Mouse (Mus musculus): ENCODE data around the gene Fgr. TPM values are rescaled to one million over a fixed set of nuclear protein-coding genes. Genes with fewer than 3 reads are reported as not detected.

Gene Fgr
- polyA plus RNA-seq, 1 experiment from 2014 or later, result 0.99 TPM

DNA sequence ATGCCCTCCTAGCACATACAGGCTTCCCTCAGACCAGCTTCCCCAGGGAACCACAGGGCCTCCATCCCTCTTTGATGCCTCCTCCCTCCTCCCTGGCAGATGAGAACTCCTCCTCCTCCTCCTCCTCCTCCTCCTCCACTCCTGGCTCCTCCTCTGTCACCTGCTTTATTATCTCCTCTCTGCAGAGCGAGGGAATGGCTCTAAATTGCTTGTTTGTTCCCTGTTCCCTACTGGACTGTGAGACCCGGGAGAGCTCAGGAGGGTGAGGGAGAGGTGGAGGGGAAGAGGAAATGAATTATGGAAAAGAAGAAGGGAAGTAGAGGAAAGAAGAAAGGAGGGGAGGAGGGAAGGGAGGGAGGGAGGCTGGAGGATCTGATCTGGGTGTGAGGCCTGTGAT lies 18.5 kb upstream of the Fgr start:
- no peak overlapping the region for H3K4me3 ChIP-seq (ENCODE audit: low read depth, low read length)
- WGBS, result 13% methylated on average over 2 of the region's 2 CpGs

DNA sequence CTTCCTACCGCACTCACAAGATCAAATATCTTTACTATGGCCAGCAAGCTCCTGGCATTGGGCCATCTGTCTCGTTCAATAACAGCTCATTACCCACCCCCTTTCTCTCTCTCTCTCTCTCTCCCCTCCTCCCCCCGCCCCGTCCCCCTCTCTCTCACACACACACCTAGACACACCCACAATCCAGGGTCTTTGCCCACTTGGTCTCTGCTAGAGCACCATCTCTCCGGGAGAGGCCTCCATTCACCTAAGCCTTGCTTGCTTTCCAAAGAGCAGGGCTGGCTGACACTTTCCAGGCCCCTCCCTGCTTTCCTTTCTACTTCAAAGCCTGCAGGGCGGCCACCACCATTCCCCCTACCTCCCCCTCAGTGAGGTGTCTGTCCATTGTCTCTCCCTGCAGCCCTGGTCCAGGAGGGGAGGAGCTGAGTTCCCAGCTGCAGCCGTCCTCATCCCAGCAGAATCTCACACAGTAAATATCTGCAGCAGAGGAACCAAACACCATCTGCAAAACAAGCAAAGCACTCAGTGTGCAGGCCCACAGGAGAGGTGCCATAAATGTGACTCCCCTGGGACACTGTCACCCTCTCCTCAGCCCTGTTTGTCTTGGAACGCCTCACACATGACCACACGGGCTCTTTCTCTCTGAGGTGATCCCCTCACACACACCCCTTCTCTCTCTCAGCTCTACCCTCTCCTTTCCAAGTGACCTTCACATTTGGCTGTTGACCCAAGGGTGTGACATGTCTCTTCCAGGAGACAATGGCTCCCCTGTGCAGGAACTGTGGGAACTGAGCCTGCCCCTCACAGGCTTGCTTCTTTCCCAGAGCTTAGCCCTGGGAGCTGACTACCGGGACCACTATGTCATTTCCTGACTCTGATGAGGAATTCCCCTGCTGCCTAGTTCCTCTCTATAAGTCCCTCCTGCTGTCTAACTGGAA lies 14.9 kb upstream of the Fgr start:
- ATAC-seq (replicated peaks; ENCODE audit: low FRiP score, low TSS enrichment, low read depth) (peak; percentile 73), DNase-seq (ENCODE audit: low spot score) (peak; percentile 73)
- peaks cover 30% of the 10 kb centered on the region for H3K4me1 ChIP-seq (replicated peaks; ENCODE audit: control insufficient read depth, insufficient read depth, low read length)
- 6% methylated on average over 10 of the region's 10 CpGs for WGBS
- no peaks in the 10 kb centered on the region for H3K9me3 ChIP-seq (ENCODE audit: control insufficient read depth, low read length)
- peak overlapping the region; percentile 16 for H3K4me2 ChIP-seq (ENCODE audit: low read length)
- no peaks in the 10 kb centered on the region for H3K27me3 ChIP-seq (replicated peaks; ENCODE audit: control insufficient read depth, insufficient read depth, low read length)
- no peak overlapping the region for H3K4me3 ChIP-seq (ENCODE audit: low read depth, low read length)
- no peaks in the 10 kb centered on the region for H3K36me3 ChIP-seq (ENCODE audit: control insufficient read depth, insufficient read depth, low read length)
- H3K9ac ChIP-seq (ENCODE audit: low read length), result no peak overlapping the region
- H3K27ac ChIP-seq (ENCODE audit: low read depth), result peak overlapping the region; percentile 84

More for the DNA sequence above, 18.5 kb upstream of the Fgr start:
- Histone ChIP-seq H3K9me3 (ENCODE audit: control insufficient read depth, low read length) (no peaks in the 10 kb centered on the region), H3K4me1 (replicated peaks; ENCODE audit: control insufficient read depth, insufficient read depth, low read length) (peaks cover 20% of the 10 kb centered on the region), H3K36me3 (ENCODE audit: control insufficient read depth, insufficient read depth, low read length) (no peaks in the 10 kb centered on the region), H3K9ac (ENCODE audit: low read length) (no peak overlapping the region), H3K4me2 (ENCODE audit: low read length) (no peak overlapping the region), H3K27me3 (replicated peaks; ENCODE audit: control insufficient read depth, insufficient read depth, low read length) (no peaks in the 10 kb centered on the region), H3K27ac (ENCODE audit: low read depth) (no peak overlapping the region)
- no peak for ATAC-seq (replicated peaks; ENCODE audit: low FRiP score, low TSS enrichment, low read depth)
- no peak for DNase-seq (ENCODE audit: low spot score)

DNA sequence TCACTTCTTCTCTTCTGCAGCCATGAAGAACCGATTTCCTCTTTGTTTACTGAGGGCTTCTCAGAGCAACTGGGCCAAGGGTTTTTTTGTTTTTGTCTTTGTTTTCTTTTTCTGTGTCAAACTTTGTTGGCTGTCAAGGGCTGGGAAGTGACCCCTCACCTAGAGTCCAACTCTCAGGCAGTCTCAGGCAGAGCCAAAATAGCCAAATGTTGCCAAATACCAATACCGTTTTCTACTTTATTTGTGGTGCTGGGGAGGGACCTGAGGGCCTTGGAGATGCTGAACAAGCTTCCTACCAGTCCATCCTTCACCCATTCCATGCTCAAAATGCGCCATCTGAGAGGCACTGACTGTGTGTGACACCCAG lies 14.2 kb upstream of the Fgr start:
- Histone ChIP-seq H3K9ac (ENCODE audit: low read length) (no peak overlapping the region), H3K4me3 (ENCODE audit: low read depth, low read length) (no peak overlapping the region), H3K4me2 (ENCODE audit: low read length) (no peak overlapping the region), H3K9me3 (ENCODE audit: control insufficient read depth, low read length) (no peaks in the 10 kb centered on the region), H3K4me1 (replicated peaks; ENCODE audit: control insufficient read depth, insufficient read depth, low read length) (peaks cover 30% of the 10 kb centered on the region), H3K27me3 (replicated peaks; ENCODE audit: control insufficient read depth, insufficient read depth, low read length) (no peaks in the 10 kb centered on the region), H3K27ac (ENCODE audit: low read depth) (peak overlapping the region; percentile 84), H3K36me3 (ENCODE audit: control insufficient read depth, insufficient read depth, low read length) (no peaks in the 10 kb centered on the region)
- 51% methylated on average over 3 of the region's 3 CpGs for WGBS
- no peak for ATAC-seq (replicated peaks; ENCODE audit: low FRiP score, low TSS enrichment, low read depth)
- DNase-seq (ENCODE audit: low spot score), result no peak

DNA sequence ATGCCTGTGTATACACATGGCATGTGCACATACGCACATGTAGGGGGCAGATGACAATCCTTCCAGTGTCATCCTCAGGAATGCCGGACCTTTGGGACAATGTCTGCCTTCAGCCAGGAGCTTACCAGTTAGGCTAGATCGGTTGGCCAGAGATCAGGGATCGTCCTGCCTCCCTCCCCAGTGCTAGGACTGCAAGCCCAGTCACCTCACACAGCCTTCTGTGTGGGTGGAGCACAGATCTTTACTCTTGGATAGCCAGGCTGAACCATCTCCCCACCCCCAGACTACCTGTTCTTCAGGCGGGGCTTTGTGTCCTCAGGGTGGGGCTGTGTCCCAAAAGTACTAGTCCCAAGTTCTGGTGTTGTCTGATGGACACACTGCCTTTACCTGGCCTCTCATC lies 13.6 kb upstream of the Fgr start:
- Histone ChIP-seq H3K9ac (ENCODE audit: low read length) (no peak overlapping the region), H3K9me3 (ENCODE audit: control insufficient read depth, low read length) (no peaks in the 10 kb centered on the region), H3K4me3 (ENCODE audit: low read depth, low read length) (no peak overlapping the region), H3K4me2 (ENCODE audit: low read length) (no peak overlapping the region), H3K27ac (ENCODE audit: low read depth) (peak overlapping the region; percentile 84; the same call in 1 of the 2 replicates), H3K36me3 (ENCODE audit: control insufficient read depth, insufficient read depth, low read length) (no peaks in the 10 kb centered on the region), H3K4me1 (replicated peaks; ENCODE audit: control insufficient read depth, insufficient read depth, low read length) (peaks cover 30% of the 10 kb centered on the region), H3K27me3 (replicated peaks; ENCODE audit: control insufficient read depth, insufficient read depth, low read length) (no peaks in the 10 kb centered on the region)
- 39% methylated on average over 5 of the region's 5 CpGs for WGBS
- 0 out of 2 replicates have a peak, but pooled peaks have one; percentile 20 for ATAC-seq (replicated peaks; ENCODE audit: low FRiP score, low TSS enrichment, low read depth)
- DNase-seq (ENCODE audit: low spot score), result no peak

DNA sequence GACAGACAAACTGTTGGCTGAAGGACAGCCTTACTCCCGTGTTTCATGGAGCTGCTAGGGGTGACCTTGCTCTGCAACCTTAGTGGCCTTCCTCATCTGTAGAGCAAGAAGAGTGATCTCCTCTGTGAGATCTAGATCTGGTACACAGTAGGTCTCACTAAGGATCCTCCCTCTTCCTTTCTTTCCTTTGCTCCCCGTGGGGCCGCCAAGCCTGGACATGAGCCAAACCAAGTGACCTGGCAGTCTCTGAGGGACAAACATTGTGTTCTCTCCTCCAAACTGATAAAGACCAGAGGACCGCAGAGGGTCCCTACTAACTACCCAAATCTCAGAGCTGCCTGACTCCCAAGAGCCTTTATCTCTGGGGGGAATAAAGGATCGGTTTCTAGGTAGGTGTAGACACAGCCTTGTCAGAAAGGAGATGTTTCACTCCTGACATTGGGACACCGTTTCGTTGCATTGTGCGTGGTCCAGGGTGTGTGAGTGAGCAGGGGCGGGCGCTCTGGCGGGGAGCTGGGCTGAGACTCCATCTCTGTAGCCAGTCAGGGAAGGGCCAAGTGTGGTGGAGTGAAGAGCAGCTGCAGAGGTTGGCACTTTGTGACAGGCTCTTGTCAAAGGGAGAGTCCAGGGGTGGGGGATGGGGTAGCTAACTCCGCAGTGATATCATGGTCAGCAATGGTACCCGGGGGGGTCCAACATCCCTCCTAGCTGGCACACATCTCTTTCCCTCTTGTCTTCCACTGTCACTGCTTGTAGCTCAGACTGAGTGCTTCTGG lies 12.8 kb upstream of the Fgr start:
- Histone ChIP-seq H3K4me1 (replicated peaks; ENCODE audit: control insufficient read depth, insufficient read depth, low read length) (peaks cover 30% of the 10 kb centered on the region), H3K9me3 (ENCODE audit: control insufficient read depth, low read length) (no peaks in the 10 kb centered on the region), H3K27me3 (replicated peaks; ENCODE audit: control insufficient read depth, insufficient read depth, low read length) (no peaks in the 10 kb centered on the region), H3K4me3 (ENCODE audit: low read depth, low read length) (no peak overlapping the region), H3K36me3 (ENCODE audit: control insufficient read depth, insufficient read depth, low read length) (no peaks in the 10 kb centered on the region), H3K27ac (ENCODE audit: low read depth) (peak overlapping the region; percentile 0; the same call in 1 of the 2 replicates), H3K4me2 (ENCODE audit: low read length) (no peak overlapping the region), H3K9ac (ENCODE audit: low read length) (no peak overlapping the region)
- ATAC-seq (replicated peaks; ENCODE audit: low FRiP score, low TSS enrichment, low read depth) (no peak), DNase-seq (ENCODE audit: low spot score) (no peak)
- 53% methylated on average over 13 of the region's 13 CpGs for WGBS

DNA sequence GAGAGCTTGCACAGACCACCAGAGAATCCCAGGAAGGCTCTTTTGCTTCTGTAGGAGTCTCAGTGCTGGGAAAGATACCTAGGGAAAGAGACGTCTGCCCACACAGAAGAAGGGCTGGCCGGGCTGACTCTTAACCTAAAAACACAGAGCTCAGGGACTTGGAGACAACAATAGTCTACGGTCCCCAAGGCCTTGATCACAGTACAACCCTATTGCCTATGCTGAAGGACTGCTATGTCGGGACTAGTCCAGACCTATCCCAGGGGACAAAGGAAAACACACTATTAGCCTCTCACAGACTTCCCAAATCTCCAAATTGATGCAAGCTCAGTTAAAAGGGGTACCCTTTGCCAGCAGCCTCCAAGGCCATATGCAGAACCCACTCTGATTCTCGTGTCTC lies 12.0 kb upstream of the Fgr start:
- no peak overlapping the region for H3K27ac ChIP-seq (ENCODE audit: low read depth)
- no peak for ATAC-seq (replicated peaks; ENCODE audit: low FRiP score, low TSS enrichment, low read depth)
- no peak overlapping the region for H3K9ac ChIP-seq (ENCODE audit: low read length)
- H3K9me3 ChIP-seq (ENCODE audit: control insufficient read depth, low read length), result no peaks in the 10 kb centered on the region
- no peak for DNase-seq (ENCODE audit: low spot score)
- no peak overlapping the region for H3K4me3 ChIP-seq (ENCODE audit: low read depth, low read length)
- peaks cover 30% of the 10 kb centered on the region for H3K4me1 ChIP-seq (replicated peaks; ENCODE audit: control insufficient read depth, insufficient read depth, low read length)
- no peaks in the 10 kb centered on the region for H3K36me3 ChIP-seq (ENCODE audit: control insufficient read depth, insufficient read depth, low read length)
- no peak overlapping the region for H3K4me2 ChIP-seq (ENCODE audit: low read length)
- no peaks in the 10 kb centered on the region for H3K27me3 ChIP-seq (replicated peaks; ENCODE audit: control insufficient read depth, insufficient read depth, low read length)
- 87% methylated on average over 5 of the region's 5 CpGs for WGBS

DNA sequence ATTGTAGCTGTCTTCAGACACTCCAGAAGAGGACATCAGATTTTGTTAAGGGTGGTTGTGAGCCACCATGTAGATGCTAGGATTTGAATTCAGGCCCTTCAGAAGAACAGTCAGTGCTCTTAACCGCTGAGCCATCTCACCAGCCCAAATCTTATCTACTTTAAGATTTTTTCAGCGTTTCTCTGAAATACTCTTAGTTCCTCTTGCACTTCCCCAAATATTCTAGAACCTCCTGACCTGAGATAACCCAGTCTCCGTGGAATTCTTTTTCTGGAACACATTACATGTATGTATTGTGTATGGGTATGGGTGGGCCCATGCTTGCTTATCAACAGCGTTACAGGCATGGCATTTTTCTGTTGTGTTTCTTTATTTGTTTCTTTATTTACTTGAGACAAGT lies 11.3 kb upstream of the Fgr start:
- Histone ChIP-seq H3K9me3 (ENCODE audit: control insufficient read depth, low read length) (no peaks in the 10 kb centered on the region), H3K9ac (ENCODE audit: low read length) (no peak overlapping the region), H3K4me3 (ENCODE audit: low read depth, low read length) (no peak overlapping the region), H3K4me2 (ENCODE audit: low read length) (no peak overlapping the region), H3K36me3 (ENCODE audit: control insufficient read depth, insufficient read depth, low read length) (no peaks in the 10 kb centered on the region), H3K27ac (ENCODE audit: low read depth) (no peak overlapping the region), H3K27me3 (replicated peaks; ENCODE audit: control insufficient read depth, insufficient read depth, low read length) (no peaks in the 10 kb centered on the region), H3K4me1 (replicated peaks; ENCODE audit: control insufficient read depth, insufficient read depth, low read length) (peaks cover 30% of the 10 kb centered on the region)
- WGBS, result 90% methylated on average over 4 of the region's 4 CpGs
- ATAC-seq (replicated peaks; ENCODE audit: low FRiP score, low TSS enrichment, low read depth) (no peak), DNase-seq (ENCODE audit: low spot score) (no peak)

DNA sequence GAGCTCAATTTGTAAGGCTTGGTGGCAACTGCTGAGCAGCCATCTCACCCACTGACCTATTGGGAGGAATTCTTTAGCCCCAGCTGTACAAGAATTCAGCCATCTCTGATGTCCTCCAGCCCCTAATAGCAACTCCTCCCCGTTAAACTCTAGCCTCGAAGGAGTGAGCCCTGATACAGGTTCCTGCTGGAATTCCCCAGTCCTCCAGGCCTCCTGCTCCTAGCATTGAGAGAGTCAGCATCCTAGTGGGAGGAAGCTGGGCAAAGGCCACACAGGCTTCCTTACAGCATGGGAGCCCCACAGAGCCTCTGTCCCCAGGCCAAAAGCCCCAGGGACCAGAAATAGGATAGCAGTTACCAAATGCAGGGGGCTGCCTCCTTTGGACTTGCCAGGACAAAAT lies 10.5 kb upstream of the Fgr start:
- ATAC-seq (replicated peaks; ENCODE audit: low FRiP score, low TSS enrichment, low read depth), result no peak

More for the DNA sequence above, 10.5 kb upstream of the Fgr start:
- Histone ChIP-seq H3K36me3 (ENCODE audit: control insufficient read depth, insufficient read depth, low read length) (no peaks in the 10 kb centered on the region), H3K4me3 (ENCODE audit: low read depth, low read length) (no peak overlapping the region), H3K27me3 (replicated peaks; ENCODE audit: control insufficient read depth, insufficient read depth, low read length) (no peaks in the 10 kb centered on the region), H3K9ac (ENCODE audit: low read length) (no peak overlapping the region), H3K4me1 (replicated peaks; ENCODE audit: control insufficient read depth, insufficient read depth, low read length) (peaks cover 30% of the 10 kb centered on the region), H3K27ac (ENCODE audit: low read depth) (no peak overlapping the region), H3K9me3 (ENCODE audit: control insufficient read depth, low read length) (no peaks in the 10 kb centered on the region), H3K4me2 (ENCODE audit: low read length) (no peak overlapping the region)
- no peak for DNase-seq (ENCODE audit: low spot score)
- 27% methylated on average over 2 of the region's 2 CpGs for WGBS

All from intestine, embryonic 14.5 days (tissue).